11 mouse cellular contexts compared by ENCODE assay signal in genomic region chr1:185091816-185092558, GRCm38 (mm10).
DNase-seq lines count a peak whose midpoint lies in the region; ATAC-seq and TF ChIP-seq lines count a peak whose summit lies in the region.
"Had no signal": no experiment of that assay in that cellular context is flagged by ENCODE, and none has a peak within 500 bp of the region (broad histone marks: within the 10 kb centered on the region; RNA-seq: fewer than 3 reads in every experiment).

No protein-coding gene starts in this region.

- no peak for TF ChIP-seq EP300 in stomach, postnatal 0 days (optimal IDR thresholded peaks at IDR 0.05)

- H3K4me2 ChIP-seq in kidney, embryonic 16.5 days (replicated peaks; ENCODE audit: low read depth, low read length), result no peak overlapping the region; the same call in 1 of the 2 replicates
- H3K4me2 ChIP-seq in stomach, embryonic 14.5 days (replicated peaks; ENCODE audit: low read depth, low read length), result peak overlapping the region; percentile 12; the same call in 1 of the 2 replicates
- H3K4me2 ChIP-seq in stomach, postnatal 0 days (replicated peaks; ENCODE audit: low read depth), result no peak overlapping the region
- H3K4me2 ChIP-seq in intestine, embryonic 14.5 days (ENCODE audit: low read length), result peak overlapping the region; percentile 33
- H3K4me2 ChIP-seq: limb, embryonic 12.5 days; midbrain, embryonic 12.5 days had no signal

- no peak overlapping the region for H3K27ac ChIP-seq in kidney, embryonic 16.5 days (ENCODE audit: low read length)
- H3K27ac ChIP-seq in stomach, embryonic 14.5 days (ENCODE audit: low read length), result no peak overlapping the region
- no peak overlapping the region for H3K27ac ChIP-seq in stomach, postnatal 0 days (replicated peaks)
- H3K27ac ChIP-seq in intestine, embryonic 14.5 days (ENCODE audit: low read depth), result no peak overlapping the region
- H3K27ac ChIP-seq: limb, embryonic 12.5 days; midbrain, embryonic 12.5 days had no signal

- H3K9ac ChIP-seq in kidney, embryonic 16.5 days (replicated peaks; ENCODE audit: low read length), result no peak overlapping the region
- H3K9ac ChIP-seq in stomach, embryonic 14.5 days (replicated peaks; ENCODE audit: low read depth, low read length), result no peak overlapping the region
- H3K9ac ChIP-seq in stomach, postnatal 0 days (ENCODE audit: low read length), result no peak overlapping the region
- H3K9ac ChIP-seq in intestine, embryonic 14.5 days (ENCODE audit: low read length), result no peak overlapping the region
- H3K9ac ChIP-seq: forebrain, postnatal 0 days; limb, embryonic 12.5 days; midbrain, embryonic 12.5 days had no signal

- no peaks in the 10 kb centered on the region for H3K36me3 ChIP-seq in kidney, embryonic 16.5 days (ENCODE audit: insufficient read depth, low read length)
- no peaks in the 10 kb centered on the region for H3K36me3 ChIP-seq in stomach, embryonic 14.5 days (ENCODE audit: control insufficient read depth, insufficient read depth, low read length)
- no peaks in the 10 kb centered on the region for H3K36me3 ChIP-seq in stomach, postnatal 0 days (ENCODE audit: control insufficient read depth, insufficient read depth, low read length)
- no peaks in the 10 kb centered on the region for H3K36me3 ChIP-seq in intestine, embryonic 14.5 days (ENCODE audit: control insufficient read depth, insufficient read depth, low read length)
- H3K36me3 ChIP-seq: limb, embryonic 12.5 days; midbrain, embryonic 12.5 days had no signal

- no peak for DNase-seq in kidney, adult 11 months
- DNase-seq in stomach, postnatal 0 days (ENCODE audit: low spot score), result no peak
- no peak for DNase-seq in intestine, embryonic 14.5 days (ENCODE audit: low spot score)
- DNase-seq in adrenal gland, postnatal 10 days, result no peak
- DNase-seq: forebrain, postnatal 0 days; thymus, adult 18-20 months had no signal

- H3K9me3 ChIP-seq in kidney, embryonic 16.5 days (ENCODE audit: low read length), result no peaks in the 10 kb centered on the region
- H3K9me3 ChIP-seq in stomach, embryonic 14.5 days (ENCODE audit: control insufficient read depth, low read depth, low read length), result no peaks in the 10 kb centered on the region
- no peaks in the 10 kb centered on the region for H3K9me3 ChIP-seq in stomach, postnatal 0 days (ENCODE audit: control insufficient read depth, low read length)
- no peaks in the 10 kb centered on the region for H3K9me3 ChIP-seq in intestine, embryonic 14.5 days (ENCODE audit: control insufficient read depth, low read length)
- H3K9me3 ChIP-seq: limb, embryonic 12.5 days; midbrain, embryonic 12.5 days had no signal

- no peak overlapping the region for H3K4me3 ChIP-seq in kidney, embryonic 16.5 days (ENCODE audit: low read length)
- no peak overlapping the region for H3K4me3 ChIP-seq in stomach, embryonic 14.5 days (ENCODE audit: low read depth, low read length)
- H3K4me3 ChIP-seq in stomach, postnatal 0 days (ENCODE audit: low read depth, low read length), result no peak overlapping the region
- no peak overlapping the region for H3K4me3 ChIP-seq in intestine, embryonic 14.5 days (ENCODE audit: low read depth, low read length)
- H3K4me3 ChIP-seq: limb, embryonic 12.5 days; midbrain, embryonic 12.5 days had no signal

- H3K4me1 ChIP-seq in kidney, embryonic 16.5 days (ENCODE audit: insufficient read depth, low read length), result peaks cover 7% of the 10 kb centered on the region; the same call in 1 of the 2 replicates
- peaks cover 13% of the 10 kb centered on the region for H3K4me1 ChIP-seq in stomach, embryonic 14.5 days (ENCODE audit: control insufficient read depth, insufficient read depth, low read length)
- no peaks in the 10 kb centered on the region for H3K4me1 ChIP-seq in stomach, postnatal 0 days (replicated peaks; ENCODE audit: control insufficient read depth, insufficient read depth)
- H3K4me1 ChIP-seq in intestine, embryonic 14.5 days (replicated peaks; ENCODE audit: control insufficient read depth, insufficient read depth, low read length), result peaks cover 9% of the 10 kb centered on the region; the same call in 1 of the 2 replicates
- H3K4me1 ChIP-seq: limb, embryonic 12.5 days; midbrain, embryonic 12.5 days had no signal

- H3K27me3 ChIP-seq in kidney, embryonic 16.5 days (ENCODE audit: insufficient read depth, low read length), result no peaks in the 10 kb centered on the region
- H3K27me3 ChIP-seq in stomach, embryonic 14.5 days (ENCODE audit: control insufficient read depth, insufficient read depth, low read length), result no peaks in the 10 kb centered on the region
- no peaks in the 10 kb centered on the region for H3K27me3 ChIP-seq in stomach, postnatal 0 days (ENCODE audit: control insufficient read depth, insufficient read depth, low read length)
- no peaks in the 10 kb centered on the region for H3K27me3 ChIP-seq in intestine, embryonic 14.5 days (replicated peaks; ENCODE audit: control insufficient read depth, insufficient read depth, low read length)
- H3K27me3 ChIP-seq: limb, embryonic 12.5 days; midbrain, embryonic 12.5 days had no signal

- TF ChIP-seq CTCF in stomach, postnatal 0 days (IDR thresholded peaks at IDR 0.05; ENCODE audit: low read depth), result no peak

- 36% methylated on average over 21 of the region's 21 CpGs for WGBS in kidney, embryonic 16.5 days
- WGBS in stomach, embryonic 14.5 days, result 17% methylated on average over 21 of the region's 21 CpGs
- 20% methylated on average over 21 of the region's 21 CpGs for WGBS in stomach, postnatal 0 days
- WGBS in intestine, embryonic 14.5 days, result 15% methylated on average over 21 of the region's 21 CpGs

- peak; percentile 75 for ATAC-seq in kidney, embryonic 16.5 days (ENCODE audit: low FRiP score, low TSS enrichment)
- peak; percentile 56; the same call in 1 of the 2 replicates for ATAC-seq in stomach, embryonic 14.5 days (ENCODE audit: insufficient number of reproducible peaks, insufficient read depth, low FRiP score, low read depth)
- no peak for ATAC-seq in stomach, postnatal 0 days (ENCODE audit: low FRiP score, low TSS enrichment)
- ATAC-seq in intestine, embryonic 14.5 days (replicated peaks; ENCODE audit: low FRiP score, low TSS enrichment, low read depth), result peak; percentile 78
- no peak for ATAC-seq in CD4-positive, CD25-positive, alpha-beta regulatory T cell, adult 4 months
- ATAC-seq: forebrain, postnatal 0 days had no signal

Comparison
In these comparisons a context has a peak if more than half of its experiments do, and no peak if none do; other contexts are left out.
1. ATAC-seq: peak in kidney, embryonic 16.5 days (single experiment), stomach, embryonic 14.5 days (single experiment) and intestine, embryonic 14.5 days (single experiment); none in stomach, postnatal 0 days (single experiment) and CD4-positive, CD25-positive, alpha-beta regulatory T cell, adult 4 months (single experiment).
2. H3K4me2 ChIP-seq: peak in stomach, embryonic 14.5 days (single experiment) and intestine, embryonic 14.5 days (single experiment); none in kidney, embryonic 16.5 days (single experiment) and stomach, postnatal 0 days (single experiment).